Mouse (Mus musculus): ENCODE data around the gene Cycs.

DNA sequence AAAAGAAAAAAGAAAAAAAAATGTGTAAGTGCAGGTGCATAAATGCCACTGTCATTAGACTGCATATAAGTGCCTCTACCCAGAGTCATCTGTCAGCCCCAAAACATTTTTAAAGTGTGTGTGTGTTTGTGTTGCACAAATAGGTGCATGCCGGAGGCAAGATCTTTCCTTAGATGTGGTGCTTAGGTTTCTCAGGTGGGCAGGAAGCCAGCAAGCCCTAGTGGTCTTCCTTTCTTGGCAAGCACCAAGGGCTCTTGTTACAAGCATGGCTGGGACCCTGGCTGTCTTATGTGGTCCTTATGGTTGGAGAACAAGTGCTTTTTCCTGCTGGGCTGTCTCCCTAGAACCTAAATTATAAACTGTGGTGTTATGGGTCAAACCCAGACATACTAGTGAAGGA, 5.3 kb upstream of the Cycs start:
- TF ChIP-seq CTCF (IDR thresholded peaks at IDR 0.05; ENCODE audit: control insufficient read depth, insufficient read depth, low read length): no peak
- no peak for TF ChIP-seq POLR2A (IDR thresholded peaks at IDR 0.05; ENCODE audit: borderline replicate concordance, control insufficient read depth, low read depth, low read length)
